Mouse (Mus musculus) spleen, adult 10 weeks (tissue): Measurements from ENCODE around the gene Smr3a. TPM values are rescaled to one million over a fixed set of nuclear protein-coding genes. Genes with fewer than 3 reads are reported as not detected.

Source experiments
- polyA plus RNA-seq: library from polyadenylated mRNA; stranded (reverse); fragments of 350-450 nt; fragmentation: Illumina TruSeq; extraction: RNeasy Lipid Tissue Mini Kit (QIAGEN cat#74804); gene quantifications from one replicate; pipeline ENCODE4 v1.2.3, GENCODE M21; 2015; ENCODE audit warnings: low replicate concordance; ENCODE audit not compliant: insufficient read depth

Smr3a gene
- polyA plus RNA-seq: not detected

DNA sequence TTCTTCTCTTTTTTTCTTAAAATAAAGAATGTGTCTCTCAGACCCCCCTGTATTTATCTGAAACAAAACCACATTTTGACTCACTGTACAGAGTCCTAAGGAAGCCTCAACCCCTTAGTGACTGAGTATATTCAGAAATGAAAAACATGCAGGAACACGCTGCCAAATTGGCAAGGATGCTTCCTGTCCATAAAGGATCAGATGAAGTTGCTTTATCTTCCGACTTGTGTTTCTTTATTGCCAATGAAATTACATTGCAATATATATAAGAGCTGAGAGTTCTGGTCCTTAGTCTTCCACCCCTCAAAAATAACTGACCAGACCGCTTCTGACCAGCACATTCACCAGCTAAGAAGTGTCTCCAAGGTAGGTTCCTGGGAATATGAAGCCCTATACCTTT lies at the start of gene Smr3a:
Smr3a (plus strand) TSS at position 301 of the 400 bp plus-strand sequence.

DNA sequence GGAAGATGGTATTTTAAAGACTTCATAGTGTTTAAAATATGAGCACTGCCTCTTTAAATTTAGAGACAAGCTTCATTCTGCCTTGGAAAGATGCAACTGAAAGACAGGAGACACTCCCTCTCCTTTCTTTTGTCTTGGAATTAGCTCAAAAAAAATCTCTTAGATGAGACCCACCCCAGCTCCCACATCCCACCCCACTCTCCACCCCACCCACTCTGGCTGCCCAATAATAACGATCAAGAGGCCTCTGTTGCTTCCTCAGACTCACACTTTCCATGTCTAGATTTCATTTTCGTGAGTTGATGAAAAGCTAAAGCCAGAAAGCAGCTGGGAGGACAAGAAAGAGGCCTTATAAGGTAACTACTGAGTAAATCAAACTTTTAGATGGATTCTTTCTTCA lies 33.1 kb upstream of the Smr3a start, which contains the start of the genes 2310003L06Rik and Gm28434:
2310003L06Rik (plus strand) TSS at position 259 of the 400 bp plus-strand sequence.
Gm28434 (plus strand) TSS at position 317 of the 400 bp plus-strand sequence.

DNA sequence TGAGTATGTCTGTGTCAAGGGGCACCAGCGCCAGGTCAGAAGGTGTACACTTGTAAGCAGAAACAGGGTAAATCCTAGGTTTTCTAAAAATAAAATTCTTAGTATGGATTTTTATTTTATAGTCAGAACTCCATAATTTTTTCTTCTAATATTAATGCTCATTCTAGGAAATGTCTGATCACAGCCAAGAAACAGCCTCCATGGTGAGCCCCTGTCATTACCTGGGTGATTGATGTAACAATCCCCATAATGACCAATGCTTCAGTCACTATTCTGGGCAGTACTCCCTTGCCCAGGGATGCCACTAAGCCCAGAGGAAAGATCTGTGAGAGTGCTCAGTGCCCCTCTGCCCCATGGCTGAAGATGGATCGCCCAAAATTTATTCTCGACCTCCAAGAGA lies 23.2 kb upstream of the Smr3a start, which contains the start of gene Cabs1:
Cabs1 (plus strand) TSS at position 301 of the 400 bp plus-strand sequence.

Other genes with a start within 250 kb of the Smr3a start
- not detected for gene Csn1s2a, start 228.0 kb upstream of the Smr3a start, polyA plus RNA-seq
- gene Csn1s2b, start 194.5 kb upstream of the Smr3a start, polyA plus RNA-seq: not detected
- gene Prr27, start 176.9 kb upstream of the Smr3a start, polyA plus RNA-seq: not detected
- not detected for gene Odam, start 117.5 kb upstream of the Smr3a start, polyA plus RNA-seq
- not detected for gene Csn3, start 77.0 kb upstream of the Smr3a start, polyA plus RNA-seq
- gene 2310003L06Rik, start 33.1 kb upstream of the Smr3a start, polyA plus RNA-seq: not detected
- not detected for gene Gm28434, start 33.0 kb upstream of the Smr3a start, polyA plus RNA-seq
- gene Cabs1, start 23.1 kb upstream of the Smr3a start, polyA plus RNA-seq: not detected
- gene Smr2, start 84.0 kb downstream of the Smr3a start, polyA plus RNA-seq: not detected
- gene Gm11116, start 109.0 kb downstream of the Smr3a start, polyA plus RNA-seq: not detected
- gene Gm11115, start 151.6 kb downstream of the Smr3a start, polyA plus RNA-seq: not detected